Mouse (Mus musculus): Measurements from ENCODE around the gene Sema3a. TPM values are rescaled to one million over a fixed set of nuclear protein-coding genes. Genes with fewer than 3 reads are reported as not detected.

Gene Sema3a
- polyA plus RNA-seq, 1 experiment from 2014 or later: 43.4 TPM

GRCm38 (mm10) chr5:13549080-13549479 is 423.9 kb downstream of the Sema3a start:
- no peak for ATAC-seq (ENCODE audit: insufficient number of reproducible peaks, low FRiP score, low TSS enrichment, low read depth)
- H3K36me3 ChIP-seq (ENCODE audit: control insufficient read depth, insufficient read depth, low read length): no peaks in the 10 kb centered on the region
- no peaks in the 10 kb centered on the region for H3K9me3 ChIP-seq (ENCODE audit: control insufficient read depth, low read length)
- H3K4me2 ChIP-seq (ENCODE audit: low read depth, severe bottlenecking): no peak overlapping the region
- no peak overlapping the region for H3K4me3 ChIP-seq (ENCODE audit: low read depth, low read length)
- H3K4me1 ChIP-seq (ENCODE audit: control insufficient read depth, insufficient read depth, low read length): no peaks in the 10 kb centered on the region; the same call in 1 of the 2 replicates
- DNase-seq (ENCODE audit: low spot score): no peak
- H3K27me3 ChIP-seq (ENCODE audit: control insufficient read depth, insufficient read depth, low read length): no peaks in the 10 kb centered on the region
- no peak overlapping the region for H3K9ac ChIP-seq (ENCODE audit: low read length)
- no peak overlapping the region for H3K27ac ChIP-seq (replicated peaks; ENCODE audit: low read depth, low read length)
- 76% methylated on average over 5 of the region's 5 CpGs for WGBS

- H3K27me3 ChIP-seq (ENCODE audit: control insufficient read depth, insufficient read depth, low read length): no peaks in the 10 kb centered on the region
- H3K4me1 ChIP-seq (ENCODE audit: control insufficient read depth, insufficient read depth, low read length): no peaks in the 10 kb centered on the region; the same call in 1 of the 2 replicates
- H3K27ac ChIP-seq (replicated peaks; ENCODE audit: low read depth, low read length): no peak overlapping the region
- WGBS: 92% methylated on average over 1 of the region's 1 CpGs
- no peaks in the 10 kb centered on the region for H3K9me3 ChIP-seq (ENCODE audit: control insufficient read depth, low read length)
- H3K4me2 ChIP-seq (ENCODE audit: low read depth, severe bottlenecking): no peak overlapping the region
- DNase-seq (ENCODE audit: low spot score) (no peak), ATAC-seq (ENCODE audit: insufficient number of reproducible peaks, low FRiP score, low TSS enrichment, low read depth) (no peak)
- H3K36me3 ChIP-seq (ENCODE audit: control insufficient read depth, insufficient read depth, low read length): no peaks in the 10 kb centered on the region
- no peak overlapping the region for H3K9ac ChIP-seq (ENCODE audit: low read length)
- H3K4me3 ChIP-seq (ENCODE audit: low read depth, low read length): no peak overlapping the region
These were observed 425.7 kb downstream of the Sema3a start for GRCm38 (mm10) chr5:13550953-13551352.

- WGBS: 67% methylated on average over 4 of the region's 4 CpGs
- Histone ChIP-seq H3K27ac (replicated peaks; ENCODE audit: low read depth, low read length) (no peak overlapping the region), H3K4me1 (ENCODE audit: control insufficient read depth, insufficient read depth, low read length) (no peaks in the 10 kb centered on the region), H3K36me3 (ENCODE audit: control insufficient read depth, insufficient read depth, low read length) (no peaks in the 10 kb centered on the region), H3K9ac (ENCODE audit: low read length) (no peak overlapping the region), H3K9me3 (ENCODE audit: control insufficient read depth, low read length) (no peaks in the 10 kb centered on the region), H3K27me3 (ENCODE audit: control insufficient read depth, insufficient read depth, low read length) (no peaks in the 10 kb centered on the region), H3K4me3 (ENCODE audit: low read depth, low read length) (no peak overlapping the region), H3K4me2 (ENCODE audit: low read depth, severe bottlenecking) (no peak overlapping the region)
- ATAC-seq (ENCODE audit: insufficient number of reproducible peaks, low FRiP score, low TSS enrichment, low read depth) (no peak), DNase-seq (ENCODE audit: low spot score) (no peak)
These were observed 432.0 kb downstream of the Sema3a start for GRCm38 (mm10) chr5:13557257-13557656.

- H3K4me2 ChIP-seq (ENCODE audit: low read depth, severe bottlenecking): no peak overlapping the region
- H3K4me1 ChIP-seq (ENCODE audit: control insufficient read depth, insufficient read depth, low read length): no peaks in the 10 kb centered on the region
- ATAC-seq (ENCODE audit: insufficient number of reproducible peaks, low FRiP score, low TSS enrichment, low read depth) (no peak), DNase-seq (ENCODE audit: low spot score) (no peak)
- H3K4me3 ChIP-seq (ENCODE audit: low read depth, low read length): no peak overlapping the region
- no peaks in the 10 kb centered on the region for H3K36me3 ChIP-seq (ENCODE audit: control insufficient read depth, insufficient read depth, low read length)
- H3K27ac ChIP-seq (replicated peaks; ENCODE audit: low read depth, low read length): no peak overlapping the region
- H3K9me3 ChIP-seq (ENCODE audit: control insufficient read depth, low read length): no peaks in the 10 kb centered on the region
- WGBS: 89% methylated on average over 3 of the region's 3 CpGs
- H3K27me3 ChIP-seq (ENCODE audit: control insufficient read depth, insufficient read depth, low read length): no peaks in the 10 kb centered on the region
- no peak overlapping the region for H3K9ac ChIP-seq (ENCODE audit: low read length)
These were observed 448.7 kb downstream of the Sema3a start for GRCm38 (mm10) chr5:13573867-13574266.

GRCm38 (mm10) chr5:13579123-13579522 is 453.9 kb downstream of the Sema3a start:
- Histone ChIP-seq H3K4me3 (ENCODE audit: low read depth, low read length) (no peak overlapping the region), H3K27ac (replicated peaks; ENCODE audit: low read depth, low read length) (no peak overlapping the region), H3K9me3 (ENCODE audit: control insufficient read depth, low read length) (no peaks in the 10 kb centered on the region), H3K36me3 (ENCODE audit: control insufficient read depth, insufficient read depth, low read length) (no peaks in the 10 kb centered on the region), H3K9ac (ENCODE audit: low read length) (no peak overlapping the region), H3K4me1 (ENCODE audit: control insufficient read depth, insufficient read depth, low read length) (no peaks in the 10 kb centered on the region), H3K4me2 (ENCODE audit: low read depth, severe bottlenecking) (no peak overlapping the region), H3K27me3 (ENCODE audit: control insufficient read depth, insufficient read depth, low read length) (no peaks in the 10 kb centered on the region)
- 88% methylated on average over 2 of the region's 2 CpGs for WGBS
- DNase-seq (ENCODE audit: low spot score) (no peak), ATAC-seq (ENCODE audit: insufficient number of reproducible peaks, low FRiP score, low TSS enrichment, low read depth) (no peak)

DNA sequence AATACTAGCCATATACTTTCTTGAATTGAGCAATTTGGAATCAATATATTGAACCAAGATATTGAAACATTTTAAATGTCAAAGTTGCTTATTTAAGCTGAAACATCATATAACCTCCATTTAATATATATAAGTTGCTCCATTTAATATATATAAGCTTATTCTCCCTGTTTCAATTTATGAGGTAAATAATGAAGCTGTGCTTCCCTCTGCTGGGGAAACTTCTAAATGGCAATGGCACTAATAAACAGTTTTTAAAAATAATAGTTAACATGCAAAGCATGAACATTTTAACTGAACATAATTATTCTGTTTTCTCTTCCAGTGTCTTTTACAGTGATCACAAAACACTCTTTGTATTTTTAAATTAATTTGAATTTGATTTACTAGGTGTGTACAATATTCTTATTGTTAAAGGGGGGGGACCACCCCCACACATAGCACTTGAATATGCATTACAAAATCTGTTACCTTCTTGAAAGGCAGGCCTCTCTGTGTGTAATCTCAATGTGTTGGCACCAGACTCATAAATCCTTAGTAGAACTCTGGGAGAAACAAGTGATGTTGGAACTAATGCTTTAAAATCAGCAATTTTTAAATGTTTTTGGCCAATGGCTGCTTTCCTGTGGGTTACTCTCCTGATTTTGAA is 460.5 kb downstream of the Sema3a start:
- H3K4me1 ChIP-seq (ENCODE audit: control insufficient read depth, insufficient read depth, low read length): no peaks in the 10 kb centered on the region
- ATAC-seq (ENCODE audit: insufficient number of reproducible peaks, low FRiP score, low TSS enrichment, low read depth) (no peak), DNase-seq (ENCODE audit: low spot score) (no peak)
- H3K9me3 ChIP-seq (ENCODE audit: control insufficient read depth, low read length): no peaks in the 10 kb centered on the region
- H3K4me3 ChIP-seq (ENCODE audit: low read depth, low read length): no peak overlapping the region
- no peak overlapping the region for H3K27ac ChIP-seq (replicated peaks; ENCODE audit: low read depth, low read length)
- H3K9ac ChIP-seq (ENCODE audit: low read length): no peak overlapping the region
- no peaks in the 10 kb centered on the region for H3K36me3 ChIP-seq (ENCODE audit: control insufficient read depth, insufficient read depth, low read length)
- H3K27me3 ChIP-seq (ENCODE audit: control insufficient read depth, insufficient read depth, low read length): no peaks in the 10 kb centered on the region
- no peak overlapping the region for H3K4me2 ChIP-seq (ENCODE audit: low read depth, severe bottlenecking)

DNA sequence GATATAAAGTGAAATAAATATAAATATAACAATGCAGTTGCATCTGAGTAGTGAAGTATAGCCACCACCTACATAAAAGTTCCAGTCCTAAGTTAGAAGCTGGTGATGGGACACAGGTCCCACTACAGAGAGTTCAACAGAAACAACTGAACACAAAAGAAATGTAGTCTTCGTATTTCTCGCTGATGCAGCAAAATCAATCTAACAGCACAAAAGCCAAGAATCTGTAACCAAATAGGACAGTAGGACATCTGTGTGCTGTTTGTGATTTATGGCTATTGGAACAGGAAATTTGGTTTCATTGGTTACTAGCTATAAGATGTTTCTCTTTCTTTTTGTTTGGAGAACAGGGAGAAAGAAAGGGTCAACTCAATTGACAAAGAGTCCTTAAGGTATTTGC is 469.2 kb downstream of the Sema3a start:
- WGBS: 95% methylated on average over 2 of the region's 2 CpGs
- Histone ChIP-seq H3K27ac (replicated peaks; ENCODE audit: low read depth, low read length) (no peak overlapping the region), H3K4me3 (ENCODE audit: low read depth, low read length) (no peak overlapping the region), H3K36me3 (ENCODE audit: control insufficient read depth, insufficient read depth, low read length) (no peaks in the 10 kb centered on the region), H3K9ac (ENCODE audit: low read length) (no peak overlapping the region), H3K9me3 (ENCODE audit: control insufficient read depth, low read length) (no peaks in the 10 kb centered on the region), H3K27me3 (ENCODE audit: control insufficient read depth, insufficient read depth, low read length) (no peaks in the 10 kb centered on the region), H3K4me2 (ENCODE audit: low read depth, severe bottlenecking) (no peak overlapping the region), H3K4me1 (ENCODE audit: control insufficient read depth, insufficient read depth, low read length) (no peaks in the 10 kb centered on the region)
- DNase-seq (ENCODE audit: low spot score): no peak
- ATAC-seq (ENCODE audit: insufficient number of reproducible peaks, low FRiP score, low TSS enrichment, low read depth): no peak

DNA sequence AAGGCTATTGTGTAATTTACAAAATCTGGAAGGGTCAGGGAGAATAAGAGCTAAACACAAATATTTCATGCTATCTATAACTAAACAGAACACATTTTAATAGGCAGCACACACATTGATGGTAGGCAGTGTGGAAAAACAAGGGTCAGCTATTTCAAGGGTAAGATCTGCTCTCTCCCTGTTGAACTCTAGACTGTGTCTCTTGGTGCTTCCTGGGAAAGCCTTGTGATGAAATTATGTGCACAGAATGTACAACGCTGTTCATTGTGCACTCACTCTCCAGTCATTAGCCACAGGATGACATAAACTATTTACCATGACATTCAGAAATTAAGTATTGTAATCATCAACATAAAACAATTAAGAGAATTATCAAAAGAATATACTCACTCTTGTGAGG is 486.4 kb downstream of the Sema3a start:
- no peak overlapping the region for H3K4me2 ChIP-seq (ENCODE audit: low read depth, severe bottlenecking)
- DNase-seq (ENCODE audit: low spot score) (no peak), ATAC-seq (ENCODE audit: insufficient number of reproducible peaks, low FRiP score, low TSS enrichment, low read depth) (no peak)
- no peaks in the 10 kb centered on the region for H3K36me3 ChIP-seq (ENCODE audit: control insufficient read depth, insufficient read depth, low read length)
- H3K9me3 ChIP-seq (ENCODE audit: control insufficient read depth, low read length): no peaks in the 10 kb centered on the region
- no peak overlapping the region for H3K4me3 ChIP-seq (ENCODE audit: low read depth, low read length)
- no peak overlapping the region for H3K9ac ChIP-seq (ENCODE audit: low read length)
- no peak overlapping the region for H3K27ac ChIP-seq (replicated peaks; ENCODE audit: low read depth, low read length)
- WGBS: 72% methylated on average over 1 of the region's 1 CpGs
- H3K4me1 ChIP-seq (ENCODE audit: control insufficient read depth, insufficient read depth, low read length): no peaks in the 10 kb centered on the region
- no peaks in the 10 kb centered on the region for H3K27me3 ChIP-seq (ENCODE audit: control insufficient read depth, insufficient read depth, low read length)

GRCm38 (mm10) chr5:13612088-13612487 is 486.9 kb downstream of the Sema3a start:
- 61% methylated on average over 2 of the region's 2 CpGs for WGBS
- H3K27ac ChIP-seq (replicated peaks; ENCODE audit: low read depth, low read length): no peak overlapping the region
- no peaks in the 10 kb centered on the region for H3K27me3 ChIP-seq (ENCODE audit: control insufficient read depth, insufficient read depth, low read length)
- DNase-seq (ENCODE audit: low spot score): no peak
- H3K4me2 ChIP-seq (ENCODE audit: low read depth, severe bottlenecking): no peak overlapping the region
- no peaks in the 10 kb centered on the region for H3K9me3 ChIP-seq (ENCODE audit: control insufficient read depth, low read length)
- H3K9ac ChIP-seq (ENCODE audit: low read length): no peak overlapping the region
- H3K4me1 ChIP-seq (ENCODE audit: control insufficient read depth, insufficient read depth, low read length): no peaks in the 10 kb centered on the region
- no peak overlapping the region for H3K4me3 ChIP-seq (ENCODE audit: low read depth, low read length)
- ATAC-seq (ENCODE audit: insufficient number of reproducible peaks, low FRiP score, low TSS enrichment, low read depth): no peak
- H3K36me3 ChIP-seq (ENCODE audit: control insufficient read depth, insufficient read depth, low read length): no peaks in the 10 kb centered on the region

Data from limb, embryonic 11.5 days (tissue).